Mouse (Mus musculus): ENCODE results near the gene Dnaaf5. TPM values are rescaled to one million over a fixed set of nuclear protein-coding genes. Genes with fewer than 3 reads are reported as not detected.

Dnaaf5 gene
- 10 to 100 TPM; 17.1 to 19.4 TPM for total RNA-seq (2021)
- long read RNA-seq, experiment 1, transcript Dnaaf5-201 (13 exons, 3,450 nt) = major isoform, 29 of 34 reads
- long read RNA-seq, experiment 1, partial matches to known transcripts = 3 of 34 reads
- long read RNA-seq, experiment 1, other reads (novel, unspliced or antisense) = 2 of 34 reads
- long read RNA-seq, experiment 2, transcript Dnaaf5-201 (13 exons, 3,450 nt) = major isoform, 5 of 14 reads
- long read RNA-seq, experiment 2, partial matches to known transcripts = 7 of 14 reads
- long read RNA-seq, experiment 2, other reads (novel, unspliced or antisense) = 2 of 14 reads

GRCm38 (mm10) chr5:139149681-139150602 is at the start of gene Dnaaf5, which contains the start of gene Prkar1b:
Gene Dnaaf5 (plus strand): TSS chr5:139150223.
Gene Prkar1b (minus strand): TSS chr5:139150001.
- DNase-seq (ENCODE audit: low spot score in 2 of 2) = peak; percentile 92 to 94

GRCm38 (mm10) chr5:139101783-139102182 is 48.2 kb upstream of the Dnaaf5 start:
- no peak for DNase-seq (ENCODE audit: low spot score in 2 of 2)

- DNase-seq (ENCODE audit: low spot score in 2 of 2) = no peak
Measured at GRCm38 (mm10) chr5:139107815-139108214, 42.2 kb upstream of the Dnaaf5 start.

- no peak for DNase-seq (ENCODE audit: low spot score in 2 of 2)
Measured at GRCm38 (mm10) chr5:139110140-139110855, 39.7 kb upstream of the Dnaaf5 start.

- no peak for DNase-seq (ENCODE audit: low spot score in 2 of 2)
Measured at GRCm38 (mm10) chr5:139111991-139112390, 38.0 kb upstream of the Dnaaf5 start.

- no peak for DNase-seq (ENCODE audit: low spot score in 2 of 2)
Measured at GRCm38 (mm10) chr5:139112418-139112817, 37.6 kb upstream of the Dnaaf5 start.

- no peak for DNase-seq (ENCODE audit: low spot score in 2 of 2)
Measured at GRCm38 (mm10) chr5:139114876-139115275, 35.1 kb upstream of the Dnaaf5 start.

GRCm38 (mm10) chr5:139115507-139115906 is 34.5 kb upstream of the Dnaaf5 start:
- DNase-seq (ENCODE audit: low spot score in 2 of 2) = no peak

- DNase-seq (ENCODE audit: low spot score in 2 of 2) = no peak
Measured at GRCm38 (mm10) chr5:139118139-139118960, 31.7 kb upstream of the Dnaaf5 start.

GRCm38 (mm10) chr5:139118961-139119276 is 31.1 kb upstream of the Dnaaf5 start:
- no peak for DNase-seq (ENCODE audit: low spot score in 2 of 2)

- no peak for DNase-seq (ENCODE audit: low spot score in 2 of 2)
Measured at GRCm38 (mm10) chr5:139125717-139126116, 24.3 kb upstream of the Dnaaf5 start.

GRCm38 (mm10) chr5:139128476-139129065 is 21.5 kb upstream of the Dnaaf5 start:
- no peak for DNase-seq (ENCODE audit: low spot score in 2 of 2)

GRCm38 (mm10) chr5:139129078-139129477 is 20.9 kb upstream of the Dnaaf5 start:
- DNase-seq (ENCODE audit: low spot score in 2 of 2) = peak; percentile 52 to 57

- DNase-seq (ENCODE audit: low spot score in 2 of 2) = peak; percentile 37 to 44
Measured at GRCm38 (mm10) chr5:139129572-139130151, 20.4 kb upstream of the Dnaaf5 start.

- no peak for DNase-seq (ENCODE audit: low spot score in 2 of 2)
Measured at GRCm38 (mm10) chr5:139130351-139130750, 19.7 kb upstream of the Dnaaf5 start.

GRCm38 (mm10) chr5:139134501-139134900 is 15.5 kb upstream of the Dnaaf5 start:
- DNase-seq (ENCODE audit: low spot score in 2 of 2) = no peak

- DNase-seq (ENCODE audit: low spot score in 2 of 2) = no peak
Measured at GRCm38 (mm10) chr5:139136341-139136740, 13.7 kb upstream of the Dnaaf5 start.

GRCm38 (mm10) chr5:139137176-139137575 is 12.8 kb upstream of the Dnaaf5 start:
- DNase-seq (ENCODE audit: low spot score in 2 of 2) = no peak

- DNase-seq (ENCODE audit: low spot score in 2 of 2) = no peak
Measured at GRCm38 (mm10) chr5:139138261-139138925, 11.6 kb upstream of the Dnaaf5 start.

Data from adrenal gland, adult 18-20 months (tissue).